Mouse (Mus musculus) spleen, adult 2 months (tissue): ENCODE measurements around the gene Gm20388. TPM values are rescaled to one million over a fixed set of nuclear protein-coding genes. Genes with fewer than 3 reads are reported as not detected.

ENCODE experiments used
- DNase-seq, 2 experiments: peaks; one replicate each; pipeline versions ENCODE4 v3.0.0 to v3.0.0-alpha.2; 2012 to 2021; ENCODE audit warnings: low spot score in 2 of 2, low read depth in 1 of 2
- H3K27ac ChIP-seq: fragments of 200-500 bp; 2 replicates; pipeline ENCODE4 v1.5.1; 2012; ENCODE audit warnings: low read length, inconsistent platforms; ENCODE audit not compliant: insufficient read depth
- H3K27me3 ChIP-seq: fragments of 200-500 bp; 2 replicates; pipeline ENCODE4 v1.6.1; 2012; ENCODE audit warnings: mild to moderate bottlenecking, moderate library complexity, low read length, inconsistent platforms; ENCODE audit not compliant: control insufficient read depth, insufficient read depth
- H3K36me3 ChIP-seq: fragments of 200-500 bp; 2 replicates; pipeline ENCODE4 v1.6.1; 2012; ENCODE audit warnings: mild to moderate bottlenecking, low read length, inconsistent platforms; ENCODE audit not compliant: control insufficient read depth, insufficient read depth
- H3K4me1 ChIP-seq: fragments of 200-500 bp; 2 replicates; pipeline ENCODE4 v1.6.1; 2011; ENCODE audit warnings: inconsistent platforms; ENCODE audit not compliant: control insufficient read depth, insufficient read depth, insufficient read length
- H3K4me3 ChIP-seq: fragments of 200-500 bp; 2 replicates; pipeline ENCODE4 v1.5.1; 2011; ENCODE audit warnings: mild to moderate bottlenecking, inconsistent platforms; ENCODE audit not compliant: insufficient read depth, insufficient read length; ENCODE audit errors: extremely low read depth
- CTCF ChIP-seq: fragments of 200-500 bp; IDR thresholded peaks from 2 replicates; pipeline ENCODE4 v1.5.1; 2011; ENCODE audit warnings: mild to moderate bottlenecking, inconsistent platforms; ENCODE audit not compliant: insufficient read depth, insufficient read length, insufficient replicate concordance; ENCODE audit errors: extremely low read depth
- POLR2A ChIP-seq: fragments of 200-500 bp; IDR thresholded peaks from 2 replicates; pipeline ENCODE4 v1.6.1; 2011; ENCODE audit warnings: low read depth, low read length, inconsistent platforms
- WGBS: fragments of 180-500 bp; shearing (Covaris S2); methylation state at CpG from one replicate; pipeline ENCODE4 v1.1.7; 2018; 5-methylcytosine and 5-hydroxymethylcytosine counted together
- polyA plus RNA-seq: library from polyadenylated mRNA; depleted of rRNA; stranded (reverse); fragments of >200 nt; gene quantifications from 2 replicates; pipeline ENCODE4 v1.2.3, GENCODE M21; 2012

The Gm20388 gene
- polyA plus RNA-seq, 1 experiment: 26.1 TPM

DNA sequence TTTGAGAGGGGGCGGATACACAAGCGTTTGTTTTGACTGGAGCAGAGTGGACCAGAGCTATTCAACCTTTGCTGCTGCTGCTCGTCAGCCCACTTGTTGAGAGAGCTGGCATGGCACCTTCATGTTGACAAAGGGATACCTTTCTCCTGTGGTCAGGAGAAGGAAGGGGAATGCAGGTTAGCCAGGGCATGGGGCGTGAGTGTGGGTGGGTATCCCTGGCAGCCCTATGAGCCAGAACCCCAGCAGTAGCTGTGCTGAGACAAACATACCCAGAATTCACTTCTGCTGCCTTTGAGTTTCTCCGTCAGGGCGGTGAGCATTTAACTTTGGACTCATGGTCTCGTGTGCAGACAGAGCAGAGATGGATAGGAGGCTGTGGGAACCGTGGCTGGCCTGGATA is 3747.2 kb downstream of the Gm20388 start:
- Histone ChIP-seq H3K4me1 (no peaks in the 10 kb centered on the region), H3K27ac (no peak overlapping the region), H3K27me3 (peaks cover 14% of the 10 kb centered on the region), H3K36me3 (no peaks in the 10 kb centered on the region), H3K4me3 (no peak overlapping the region)
- 84% methylated on average over 8 of the region's 8 CpGs for WGBS
- TF ChIP-seq POLR2A (no peak), CTCF (no peak)
- no peak for DNase-seq

DNA sequence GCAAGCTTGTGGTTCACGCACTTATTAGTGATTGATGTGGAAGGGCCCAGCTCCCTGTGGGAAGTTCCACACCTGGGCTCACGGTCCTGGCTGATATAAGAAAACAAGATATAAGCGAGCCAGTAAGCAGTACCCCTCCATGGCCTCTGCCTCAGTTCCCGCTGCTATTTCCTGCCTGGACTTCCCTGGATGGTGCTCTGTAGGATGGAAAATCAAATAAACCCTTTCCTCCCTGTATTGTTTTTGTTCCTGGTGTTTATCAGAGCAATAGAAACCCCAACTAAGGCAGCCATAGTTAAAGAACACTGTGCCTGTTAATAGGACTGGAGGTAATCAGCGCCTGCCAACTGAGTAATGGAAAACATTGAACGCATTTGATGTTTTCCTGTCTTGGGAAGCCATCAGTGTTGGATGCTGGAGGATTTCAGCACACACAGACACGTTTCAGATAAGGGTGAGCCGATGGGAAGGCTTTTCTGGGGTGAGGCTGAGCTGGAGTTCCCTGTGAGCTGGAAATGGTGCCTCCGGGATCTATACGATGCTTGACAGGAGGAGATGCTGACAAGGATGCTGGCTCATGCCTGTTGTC is 3748.9 kb downstream of the Gm20388 start:
- Histone ChIP-seq H3K27me3 (peaks cover 4% of the 10 kb centered on the region; the same call in 1 of the 2 replicates), H3K36me3 (no peaks in the 10 kb centered on the region)
- 81% methylated on average over 10 of the region's 10 CpGs for WGBS

DNA sequence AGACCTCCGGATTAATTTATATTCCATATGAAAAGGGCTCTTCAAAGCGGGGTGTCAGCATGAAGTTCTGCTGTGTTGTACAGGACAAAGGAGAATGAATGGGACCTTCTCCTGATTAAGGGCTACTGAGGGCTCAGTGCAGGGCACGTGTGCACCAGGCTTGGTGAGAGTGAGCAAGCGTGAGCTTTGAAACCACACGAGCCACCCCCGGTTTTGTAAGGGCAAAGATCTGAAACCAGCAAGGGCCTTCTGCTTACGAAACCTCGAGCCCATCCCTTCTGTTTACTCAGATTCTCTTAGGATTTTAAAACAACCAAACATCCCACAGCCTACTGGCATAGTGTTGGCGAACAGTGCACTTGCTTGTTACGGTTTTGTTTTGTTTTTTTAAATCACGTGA is 3750.9 kb downstream of the Gm20388 start:
- no peak overlapping the region for H3K27ac ChIP-seq
- H3K4me3 ChIP-seq: no peak overlapping the region
- WGBS: 85% methylated on average over 11 of the region's 11 CpGs
- no peak for DNase-seq
- no peaks in the 10 kb centered on the region for H3K27me3 ChIP-seq
- H3K36me3 ChIP-seq: no peaks in the 10 kb centered on the region
- no peaks in the 10 kb centered on the region for H3K4me1 ChIP-seq
- no peak for TF ChIP-seq CTCF
- no peak for TF ChIP-seq POLR2A

More for the DNA sequence above, 3748.9 kb downstream of the Gm20388 start:
- no peaks in the 10 kb centered on the region for H3K4me1 ChIP-seq
- no peak overlapping the region for H3K27ac ChIP-seq
- no peak for TF ChIP-seq CTCF
- TF ChIP-seq POLR2A: no peak
- DNase-seq: no peak
- H3K4me3 ChIP-seq: no peak overlapping the region

DNA sequence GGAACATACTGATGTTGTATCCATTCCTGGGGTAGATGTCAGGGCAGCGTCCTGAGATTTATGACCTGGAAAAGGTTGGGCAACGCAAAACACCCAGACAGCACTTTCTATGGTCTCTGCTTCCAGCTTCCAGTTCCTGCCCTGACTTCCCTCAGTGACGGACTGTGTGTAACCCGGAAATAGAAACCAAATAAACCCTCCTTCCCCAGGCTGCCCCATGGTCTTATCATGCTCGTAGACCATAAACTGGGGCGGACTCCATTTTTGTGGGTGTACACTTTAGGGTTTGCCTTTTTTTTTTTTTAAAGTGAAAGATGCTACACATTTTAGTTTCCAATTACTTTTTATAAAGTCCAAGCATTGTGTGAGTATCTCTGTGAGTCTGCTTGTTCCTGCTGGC is 3754.9 kb downstream of the Gm20388 start:
- Histone ChIP-seq H3K27me3 (no peaks in the 10 kb centered on the region), H3K4me1 (no peaks in the 10 kb centered on the region), H3K4me3 (no peak overlapping the region), H3K27ac (no peak overlapping the region), H3K36me3 (no peaks in the 10 kb centered on the region)
- WGBS: 74% methylated on average over 6 of the region's 6 CpGs
- TF ChIP-seq POLR2A (no peak), CTCF (no peak)
- DNase-seq: no peak

DNA sequence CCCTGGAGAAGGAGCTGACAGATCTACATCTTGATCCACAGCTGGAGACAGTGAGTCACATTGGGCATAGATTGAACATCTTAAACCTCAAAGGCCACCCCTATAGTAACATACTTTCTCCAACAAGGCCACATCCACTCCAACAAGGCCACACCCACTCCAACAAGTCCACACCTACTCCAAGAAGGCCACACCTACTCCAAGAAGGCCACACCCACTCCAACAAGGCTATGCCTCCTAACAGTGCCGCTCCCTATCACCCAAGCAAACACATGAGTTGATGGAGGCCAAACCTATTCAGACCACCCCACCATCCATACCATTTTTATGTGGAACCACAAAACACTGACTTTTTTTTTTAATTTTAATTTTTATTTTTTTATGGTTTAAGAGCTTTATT is 3756.2 kb downstream of the Gm20388 start:
- H3K27me3 ChIP-seq: no peaks in the 10 kb centered on the region
- no peak for DNase-seq
- 90% methylated on average over 1 of the region's 1 CpGs for WGBS
- no peak overlapping the region for H3K4me3 ChIP-seq
- no peaks in the 10 kb centered on the region for H3K4me1 ChIP-seq
- TF ChIP-seq CTCF (no peak), POLR2A (no peak)
- H3K36me3 ChIP-seq: no peaks in the 10 kb centered on the region
- no peak overlapping the region for H3K27ac ChIP-seq

DNA sequence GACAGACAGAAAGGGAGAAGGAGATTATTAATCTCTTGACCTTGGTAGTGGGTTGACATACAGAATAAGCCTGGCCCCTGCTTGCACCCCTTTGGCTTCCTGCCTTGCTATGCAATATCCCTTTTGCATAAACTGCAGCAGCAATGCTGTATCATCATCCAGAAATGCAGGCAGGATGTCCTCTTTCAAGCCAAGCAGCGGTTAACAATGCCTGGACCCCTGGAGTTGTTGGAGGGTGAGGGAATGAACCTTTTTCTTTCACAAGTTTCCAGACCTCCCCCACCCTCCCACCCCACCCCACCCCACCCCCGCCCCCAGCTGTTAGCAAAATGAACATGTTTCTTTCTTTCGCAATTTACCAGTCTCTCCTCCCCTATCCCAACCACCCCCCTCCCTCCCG is 3758.0 kb downstream of the Gm20388 start:
- TF ChIP-seq CTCF (no peak), POLR2A (no peak)
- Histone ChIP-seq H3K4me1 (no peaks in the 10 kb centered on the region), H3K27me3 (no peaks in the 10 kb centered on the region), H3K4me3 (no peak overlapping the region), H3K27ac (no peak overlapping the region), H3K36me3 (no peaks in the 10 kb centered on the region)
- WGBS: 22% methylated on average over 4 of the region's 4 CpGs
- no peak for DNase-seq

DNA sequence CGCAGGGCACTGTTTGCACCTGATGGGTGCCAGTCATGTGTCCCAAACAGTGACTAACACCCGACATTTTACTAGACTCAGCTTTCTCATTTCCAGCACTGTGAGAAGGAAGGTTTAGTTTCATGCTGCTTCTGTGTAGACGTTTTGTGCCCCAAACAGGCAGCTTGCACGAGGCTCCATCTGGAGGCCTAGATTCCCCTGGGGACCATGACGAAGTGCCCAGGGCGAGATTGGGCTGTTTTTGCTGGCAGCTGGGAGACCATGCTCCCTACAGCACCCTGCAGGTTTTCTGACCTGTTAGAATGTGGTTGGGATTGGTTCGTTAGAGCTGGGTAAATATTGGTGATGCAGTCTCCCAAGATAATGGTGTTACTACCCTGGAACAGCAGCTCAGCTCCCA is 3760.1 kb downstream of the Gm20388 start:
- 57% methylated on average over 7 of the region's 7 CpGs for WGBS
- no peaks in the 10 kb centered on the region for H3K27me3 ChIP-seq
- no peaks in the 10 kb centered on the region for H3K36me3 ChIP-seq
- H3K4me3 ChIP-seq: no peak overlapping the region
- TF ChIP-seq POLR2A (no peak), CTCF (no peak)
- no peaks in the 10 kb centered on the region for H3K4me1 ChIP-seq
- H3K27ac ChIP-seq: no peak overlapping the region
- DNase-seq: no peak

DNA sequence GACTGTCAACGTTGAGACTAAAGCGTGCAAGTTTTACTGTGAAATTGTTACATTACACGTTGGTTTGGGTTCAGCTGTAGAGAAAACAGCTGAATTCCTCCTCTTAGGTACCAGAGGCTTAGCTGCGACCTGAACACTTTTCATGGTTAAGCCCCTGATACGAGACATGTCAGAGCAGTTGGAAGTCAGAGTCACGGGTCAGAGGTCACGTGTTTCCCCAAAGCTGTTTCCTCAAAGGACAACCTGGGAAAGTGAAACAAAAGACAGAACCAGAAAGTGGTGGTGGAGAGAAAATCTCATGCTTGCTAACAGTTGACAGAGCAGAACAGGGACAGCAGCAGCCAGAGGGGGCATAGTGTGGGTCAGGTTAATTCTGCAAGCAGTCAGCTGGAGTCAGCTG is 3760.8 kb downstream of the Gm20388 start:
- H3K27ac ChIP-seq: no peak overlapping the region
- DNase-seq: no peak
- TF ChIP-seq CTCF (no peak), POLR2A (no peak)
- no peaks in the 10 kb centered on the region for H3K4me1 ChIP-seq
- H3K36me3 ChIP-seq: no peaks in the 10 kb centered on the region
- no peak overlapping the region for H3K4me3 ChIP-seq
- no peaks in the 10 kb centered on the region for H3K27me3 ChIP-seq
- 61% methylated on average over 7 of the region's 7 CpGs for WGBS
